Mouse (Mus musculus) cerebellum, adult 9-11 months (tissue): ENCODE data around the gene Magea10.

Experiments
- DNase-seq: peaks from one replicate; pipeline ENCODE4 v3.0.0; 2022

Magea10 gene

GRCm38 (mm10) chrX:72386758-72387157 lies at the start of gene Magea10:
Gene Magea10 (minus strand): TSS chrX:72386858.
- no peak for DNase-seq

- no peak for DNase-seq
Observed at GRCm38 (mm10) chrX:72381972-72382371, 4.7 kb downstream of the Magea10 start.
